Mouse (Mus musculus) G1E (cell line): ENCODE results near the gene Rps15a. TPM values are rescaled to one million over a fixed set of nuclear protein-coding genes. Genes with fewer than 3 reads are reported as not detected.

Experiments used
- ATAC-seq: 2 replicates; pipeline ENCODE4 v1.8.0; 2016; ENCODE audit warnings: mild to moderate bottlenecking; ENCODE audit not compliant: insufficient number of reproducible peaks, poor library complexity, low FRiP score, severe bottlenecking; ENCODE audit errors: extremely low read depth
- DNase-seq: peaks from one replicate; pipeline ENCODE4 v3.0.0; 2012; ENCODE audit warnings: low spot score
- H3K27me3 ChIP-seq: 2 replicates; pipeline ENCODE4 v1.6.1; 2012; ENCODE audit warnings: mild to moderate bottlenecking, low read length, inconsistent platforms; ENCODE audit not compliant: insufficient read depth
- H3K36me3 ChIP-seq: replicated peaks from 2 replicates; pipeline ENCODE3; 2012; ENCODE audit warnings: mild to moderate bottlenecking, inconsistent platforms
- H3K4me1 ChIP-seq: 2 replicates; pipeline ENCODE4 v1.6.1; 2012; ENCODE audit warnings: low read depth, low read length, inconsistent platforms, mixed read lengths; ENCODE audit not compliant: insufficient read depth
- H3K4me3 ChIP-seq: 2 replicates; pipeline ENCODE4 v1.5.1; 2012; ENCODE audit warnings: low read depth, mild to moderate bottlenecking, inconsistent platforms, low read length, moderate library complexity, mixed read lengths
- H3K9me3 ChIP-seq: replicated peaks from 2 replicates; pipeline ENCODE4 v1.6.1; 2012; ENCODE audit warnings: inconsistent platforms
- CTCF ChIP-seq: IDR thresholded peaks from 2 replicates; pipeline ENCODE4 v1.5.1; 2012; ENCODE audit warnings: low read depth, low read length, inconsistent platforms, mixed read lengths
- GATA1 ChIP-seq: IDR thresholded peaks from 2 replicates; pipeline ENCODE4 v1.6.1; 2012; ENCODE audit warnings: borderline replicate concordance, low read length, inconsistent platforms, mixed read lengths
- GATA2 ChIP-seq: IDR thresholded peaks from 2 replicates; pipeline ENCODE4 v1.6.1; 2012; ENCODE audit warnings: low read depth, low read length, inconsistent platforms, borderline replicate concordance
- POLR2AphosphoS5 ChIP-seq: IDR thresholded peaks from 2 replicates; pipeline ENCODE4 v1.6.1; 2012; ENCODE audit warnings: low read depth, low read length, inconsistent platforms; ENCODE audit not compliant: insufficient replicate concordance
- TAL1 ChIP-seq: conservative IDR thresholded peaks from 2 replicates; pipeline ENCODE4 v1.6.1; 2012; ENCODE audit warnings: low read depth, low read length, inconsistent platforms, mixed read lengths
- polyA plus RNA-seq: library from polyadenylated mRNA; stranded (reverse); fragments of >175 nt; gene quantifications from 2 replicates; pipeline ENCODE4 v1.2.3, GENCODE M21; 2012
- total RNA-seq, 2 experiments: library from RNA; stranded (forward) in 1 of 2; stranded (reverse) in 1 of 2; fragments of 200-1000 nt in 1 of 2; fragments of >200 nt in 1 of 2; fragmentation: Nextera tagmentation in 1 of 2; gene quantifications; 2 replicates each; pipeline ENCODE4 v1.2.3; 2014 to 2017

Gene Rps15a
- total and polyA plus RNA-seq, 3 experiments: 16.0 to 1,114 (median 1,062) TPM

DNA sequence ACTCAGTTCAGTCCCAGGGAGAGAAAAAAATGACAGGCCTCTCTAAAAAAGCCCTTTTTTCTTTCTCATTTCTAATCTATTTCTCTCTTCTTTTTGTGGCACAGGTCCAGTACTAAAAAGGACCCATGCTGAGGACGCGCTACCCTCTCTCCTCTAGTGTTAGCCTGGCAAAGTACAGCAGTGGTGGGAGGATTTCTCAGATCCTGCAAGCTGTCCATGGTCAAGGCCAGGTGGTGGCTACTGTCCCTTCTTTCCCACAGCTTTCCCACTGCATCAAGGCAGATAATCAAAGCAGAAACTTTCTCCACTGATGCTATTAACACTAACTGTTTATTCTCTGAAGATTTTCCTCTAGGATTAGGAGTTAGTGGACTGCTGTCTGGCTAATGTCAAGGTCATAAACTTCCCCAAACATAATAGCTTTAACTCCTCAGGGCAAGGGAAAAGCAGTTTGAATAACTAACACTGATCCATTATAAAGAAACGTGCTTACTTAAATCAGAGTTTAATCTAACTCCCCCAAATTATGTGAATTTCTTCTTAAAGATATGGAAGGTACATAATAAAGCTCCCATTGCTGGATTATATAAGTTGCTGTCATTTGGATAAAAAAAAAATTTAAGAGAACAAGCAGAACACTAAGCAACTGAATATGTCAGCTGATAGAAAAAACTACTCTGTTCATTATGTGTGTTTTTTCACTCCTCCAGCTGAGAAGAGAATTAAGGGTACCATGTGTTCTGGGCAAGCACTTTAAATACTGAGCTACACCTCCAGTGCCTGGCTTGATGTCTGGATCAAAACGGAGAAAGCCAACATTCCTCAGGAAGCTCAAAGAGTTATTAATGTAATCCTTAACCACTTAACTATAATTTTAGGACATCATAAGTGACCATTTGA lies 7.8 kb upstream of the Rps15a start:
- Histone ChIP-seq H3K27me3 (no peaks in the 10 kb centered on the region), H3K9me3 (no peaks in the 10 kb centered on the region), H3K4me3 (no peak overlapping the region), H3K36me3 (peaks cover 70% of the 10 kb centered on the region), H3K4me1 (peaks cover 53% of the 10 kb centered on the region)
- TF ChIP-seq POLR2AphosphoS5: no peak
- TF ChIP-seq TAL1: no peak
- no peak for TF ChIP-seq CTCF
- no peak for TF ChIP-seq GATA1
- no peak for TF ChIP-seq GATA2
- no peak for DNase-seq
- no peak for ATAC-seq

DNA sequence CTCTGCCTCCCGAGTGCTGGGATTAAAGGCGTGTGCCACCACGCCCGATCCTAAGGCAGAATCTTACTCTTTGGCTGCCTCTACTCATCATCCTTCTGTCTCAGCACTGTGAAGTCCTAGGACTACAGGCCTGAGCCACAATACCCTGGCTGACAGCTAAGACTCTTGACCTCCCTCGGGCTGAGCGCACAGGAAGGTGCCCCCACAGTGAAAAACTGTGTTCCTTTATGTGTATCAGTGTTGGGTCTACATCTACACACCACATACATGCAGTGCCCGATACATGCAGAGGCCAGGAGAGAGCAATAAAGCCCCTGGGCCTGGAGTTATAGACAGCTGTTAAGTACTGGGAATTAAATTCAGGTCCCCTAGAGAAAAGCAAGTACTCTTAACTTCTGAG lies 6.2 kb upstream of the Rps15a start:
- Histone ChIP-seq H3K4me1 (peaks cover 60% of the 10 kb centered on the region), H3K9me3 (no peaks in the 10 kb centered on the region), H3K36me3 (peaks cover 73% of the 10 kb centered on the region), H3K4me3 (no peak overlapping the region), H3K27me3 (no peaks in the 10 kb centered on the region)
- TF ChIP-seq GATA2 (no peak), CTCF (no peak), TAL1 (no peak), POLR2AphosphoS5 (no peak), GATA1 (no peak)
- no peak for ATAC-seq
- DNase-seq: no peak

DNA sequence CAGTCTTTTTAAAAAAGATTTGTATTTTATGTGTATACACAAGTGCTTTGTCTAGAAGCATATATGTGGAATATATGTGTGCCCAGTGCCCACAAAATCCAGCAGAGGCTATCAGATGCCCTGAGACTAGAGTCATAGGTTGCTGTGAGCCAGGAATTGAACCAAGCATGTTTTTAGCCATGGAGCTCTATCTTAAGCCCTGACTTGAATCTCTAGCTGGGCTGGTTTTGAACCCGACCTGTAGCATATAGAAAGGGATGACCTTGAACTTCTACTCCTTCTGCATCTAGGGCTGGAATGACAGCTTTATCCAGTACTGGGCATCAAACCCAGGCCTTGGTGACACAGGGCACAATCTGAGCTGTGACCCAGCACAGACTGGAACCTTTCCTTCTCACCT lies 4.7 kb upstream of the Rps15a start:
- Histone ChIP-seq H3K36me3 (peaks cover 60% of the 10 kb centered on the region), H3K27me3 (no peaks in the 10 kb centered on the region), H3K4me3 (no peak overlapping the region), H3K9me3 (no peaks in the 10 kb centered on the region), H3K4me1 (peaks cover 56% of the 10 kb centered on the region)
- TF ChIP-seq TAL1 (no peak), POLR2AphosphoS5 (no peak), GATA1 (no peak), GATA2 (no peak), CTCF (no peak)
- DNase-seq: no peak
- ATAC-seq: no peak

- no peak overlapping the region; the same call in 1 of the 2 replicates for H3K4me3 ChIP-seq
- no peak for DNase-seq
- TF ChIP-seq POLR2AphosphoS5: no peak
- TF ChIP-seq GATA2: no peak
- TF ChIP-seq CTCF: no peak
- TF ChIP-seq GATA1: no peak
- no peak for TF ChIP-seq TAL1
- H3K27me3 ChIP-seq: no peaks in the 10 kb centered on the region
- peaks cover 64% of the 10 kb centered on the region for H3K36me3 ChIP-seq
- H3K4me1 ChIP-seq: peaks cover 56% of the 10 kb centered on the region
- no peak for ATAC-seq
- no peaks in the 10 kb centered on the region for H3K9me3 ChIP-seq
These were observed 4.0 kb upstream of the Rps15a start for GRCm38 (mm10) chr7:118119946-118120345.

DNA sequence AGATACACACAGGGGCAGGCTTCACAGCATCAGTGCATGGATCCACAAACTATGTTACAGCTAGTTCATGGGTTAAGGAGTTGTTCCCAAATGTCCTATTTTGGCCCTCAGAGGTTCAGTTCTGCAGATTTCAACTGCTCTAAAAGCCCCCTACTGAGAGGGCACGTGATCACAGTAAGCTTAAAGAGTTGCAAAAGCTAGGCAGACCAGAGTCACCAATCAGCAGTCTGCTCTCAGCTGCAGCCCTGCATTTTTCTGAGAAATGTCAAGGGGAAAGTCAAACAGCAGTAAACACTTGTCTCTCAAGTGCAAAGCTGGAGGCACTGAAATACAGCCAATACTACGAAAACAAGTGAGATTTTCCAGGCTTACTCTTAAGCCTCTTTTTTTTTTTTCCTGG lies 3.2 kb upstream of the Rps15a start:
- no peak for TF ChIP-seq TAL1
- TF ChIP-seq GATA2: no peak
- no peak for TF ChIP-seq POLR2AphosphoS5
- TF ChIP-seq GATA1: no peak
- no peak for TF ChIP-seq CTCF
- Histone ChIP-seq H3K4me3 (no peak overlapping the region), H3K9me3 (no peaks in the 10 kb centered on the region), H3K4me1 (peaks cover 59% of the 10 kb centered on the region), H3K27me3 (no peaks in the 10 kb centered on the region), H3K36me3 (peaks cover 65% of the 10 kb centered on the region)
- ATAC-seq: no peak
- DNase-seq: no peak

DNA sequence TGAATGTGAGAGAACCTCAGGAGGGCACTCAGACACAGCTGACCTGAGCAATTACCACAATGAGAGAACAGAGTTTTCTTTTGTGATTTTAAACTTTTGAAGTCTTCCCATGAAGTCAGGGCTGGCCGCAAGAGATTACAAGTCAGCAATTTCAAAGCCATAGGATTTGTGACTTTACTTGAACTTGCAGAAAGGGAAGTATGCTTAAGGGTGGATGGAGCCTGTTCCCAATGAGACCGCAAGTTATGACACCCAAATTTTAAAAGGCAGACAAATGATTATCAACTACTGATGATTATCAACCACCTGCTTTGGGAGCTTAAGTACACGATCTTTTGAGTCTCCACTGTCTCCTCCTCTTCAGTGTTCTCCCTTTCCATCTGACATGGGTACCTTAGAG lies 2.4 kb upstream of the Rps15a start:
- ATAC-seq: peak; percentile 71
- no peak overlapping the region for H3K4me3 ChIP-seq
- peaks cover 65% of the 10 kb centered on the region for H3K36me3 ChIP-seq
- peak; percentile 9 for DNase-seq
- no peaks in the 10 kb centered on the region for H3K9me3 ChIP-seq
- peaks cover 62% of the 10 kb centered on the region for H3K4me1 ChIP-seq
- TF ChIP-seq GATA1: no peak
- TF ChIP-seq CTCF: no peak
- no peak for TF ChIP-seq POLR2AphosphoS5
- TF ChIP-seq TAL1: peak; percentile 57
- TF ChIP-seq GATA2: no peak
- no peaks in the 10 kb centered on the region for H3K27me3 ChIP-seq
